ENCODE assay signal across 22 mouse cellular contexts in genomic region chr7:99294198-99294780, GRCm38 (mm10). TPM values are rescaled to one million over a fixed set of nuclear protein-coding genes. Genes with fewer than 3 reads are reported as not detected.
A peak's percentile ranks its signal among the peaks of the same experiment; 100 is the strongest.
DNase-seq lines count a peak whose midpoint lies in the region; TF ChIP-seq lines count a peak whose summit lies in the region.
"Had no signal": no experiment of that assay in that cellular context is flagged by ENCODE, and none has a peak within 500 bp of the region (broad histone marks: within the 10 kb centered on the region; RNA-seq: fewer than 3 reads in every experiment).

No protein-coding gene starts in this region.

- peak overlapping the region; percentile 84 for H3K4me2 ChIP-seq in myocyte (ENCODE audit: low read depth)
- H3K4me2 ChIP-seq: heart, embryonic 15.5 days; hindbrain, embryonic 12.5 days; limb, embryonic 12.5 days; liver, embryonic 15.5 days; midbrain, embryonic 12.5 days had no signal

- H3K4me3 ChIP-seq in myocyte = no peak overlapping the region
- H3K4me3 ChIP-seq: heart, embryonic 15.5 days; hindbrain, embryonic 12.5 days; limb, embryonic 12.5 days; liver, embryonic 15.5 days; megakaryocyte, embryonic 14.5 days; midbrain, embryonic 12.5 days had no signal

- H3K27me3 ChIP-seq in myocyte (ENCODE audit: control insufficient read depth, insufficient read depth, insufficient read length) = no peaks in the 10 kb centered on the region
- H3K27me3 ChIP-seq: heart, embryonic 15.5 days; hindbrain, embryonic 12.5 days; limb, embryonic 12.5 days had no signal

- H3ac ChIP-seq in myocyte (ENCODE audit: control insufficient read depth, insufficient read length) = no peak overlapping the region

- DNase-seq in lung, adult 18-20 months = peak; percentile 44 to 54
- no peak for DNase-seq in lung, postnatal 14 days
- DNase-seq in ES-CJ7 (ENCODE audit: low read depth, low spot score) = peak; percentile 43
- DNase-seq in R1 (ENCODE audit: low read depth, low spot score) = peak; percentile 83
- DNase-seq in cerebellum, adult 11 months = no peak
- no peak for DNase-seq in layer of hippocampus, adult 9-11 months
- DNase-seq: adrenal gland, postnatal 10 days; cerebellum, adult 9-10 months; cerebellum, postnatal 36 days; kidney, adult 9 months; kidney, postnatal 10 days; retina, postnatal 1 day; right cerebral cortex, postnatal 14 days had no signal

- H3K36me3 ChIP-seq in myocyte (ENCODE audit: control insufficient read depth, insufficient read depth) = no peaks in the 10 kb centered on the region
- H3K36me3 ChIP-seq: heart, embryonic 15.5 days; limb, embryonic 12.5 days; liver, embryonic 15.5 days had no signal

- TF ChIP-seq POLR2A in myocyte (IDR thresholded peaks at IDR 0.05; ENCODE audit: insufficient read length, low read depth) = no peak

- no peaks in the 10 kb centered on the region for H3K79me2 ChIP-seq in myocyte (ENCODE audit: control insufficient read depth, insufficient read depth)

TF ChIP-seq in myocyte, 11 proteins besides CTCF, POLR2A, EP300 and RAD21:
- TF ChIP-seq SRF (IDR thresholded peaks at IDR 0.05; ENCODE audit: control insufficient read depth, insufficient read length, low read depth) = no peak

RNA-seq across cellular contexts. Expression of gene Map6, which starts 27.0 kb away (rescaled TPM):
- 35.1 TPM for polyA plus RNA-seq in myocyte (2012; fragmentation: generic; extraction: Trizol)

RNA-seq across cellular contexts. Expression of gene Mogat2, which starts 55.9 kb away (rescaled TPM):
- 1.9 TPM for polyA plus RNA-seq in myocyte (2012; fragmentation: generic; extraction: Trizol)
- polyA plus RNA-seq: CD4-positive, CD25-positive, alpha-beta regulatory T cell, adult 4 months; testis, adult 2 months had no signal

RNA-seq across cellular contexts. Expression of gene Serpinh1, which starts 58.8 kb away (rescaled TPM):
- 1,713 TPM for polyA plus RNA-seq in myocyte (2012; fragmentation: generic; extraction: Trizol)

Comparison
In these comparisons a context has a peak if more than half of its experiments do, and no peak if none do; other contexts are left out.
1. DNase-seq: peak in lung, adult 18-20 months (2 of 2), ES-CJ7 (single experiment) and R1 (single experiment); none in lung, postnatal 14 days (single experiment), cerebellum, adult 11 months (single experiment) and layer of hippocampus, adult 9-11 months (single experiment).